Mouse (Mus musculus): ENCODE results near the gene Nub1. TPM values are rescaled to one million over a fixed set of nuclear protein-coding genes. Genes with fewer than 3 reads are reported as not detected.
A peak's percentile ranks its signal among the peaks of the same experiment; 100 is the strongest.

Nub1 gene
- polyA plus RNA-seq, 1 experiment from 2014 or later, result 27.1 TPM

GRCm38 (mm10) chr5:24651768-24652752, 33.3 kb upstream of the Nub1 start:
- WGBS, result 26% methylated on average over 25 of the region's 25 CpGs
- Histone ChIP-seq H3K9me3 (replicated peaks; ENCODE audit: control insufficient read depth, low read length) (no peaks in the 10 kb centered on the region), H3K27ac (ENCODE audit: low read length) (no peak overlapping the region), H3K36me3 (ENCODE audit: control insufficient read depth, insufficient read depth) (no peaks in the 10 kb centered on the region), H3K4me1 (ENCODE audit: control insufficient read depth, insufficient read depth, low read length) (no peaks in the 10 kb centered on the region; the same call in 1 of the 2 replicates), H3K4me2 (ENCODE audit: low read depth, low read length) (no peak overlapping the region), H3K27me3 (ENCODE audit: control insufficient read depth, insufficient read depth, low read length) (no peaks in the 10 kb centered on the region; the same call in 1 of the 2 replicates), H3K9ac (ENCODE audit: low read length) (no peak overlapping the region), H3K4me3 (ENCODE audit: low read length) (no peak overlapping the region)
- ATAC-seq (replicated peaks; ENCODE audit: extremely low read depth, insufficient read depth, low FRiP score), result peak; percentile 53; the same call in 1 of the 2 replicates

- Histone ChIP-seq H3K4me1 (ENCODE audit: control insufficient read depth, insufficient read depth, low read length) (no peaks in the 10 kb centered on the region; the same call in 1 of the 2 replicates), H3K9me3 (replicated peaks; ENCODE audit: control insufficient read depth, low read length) (no peaks in the 10 kb centered on the region), H3K9ac (ENCODE audit: low read length) (no peak overlapping the region), H3K27ac (ENCODE audit: low read length) (no peak overlapping the region), H3K4me3 (ENCODE audit: low read length) (no peak overlapping the region), H3K4me2 (ENCODE audit: low read depth, low read length) (no peak overlapping the region), H3K27me3 (ENCODE audit: control insufficient read depth, insufficient read depth, low read length) (no peaks in the 10 kb centered on the region; the same call in 1 of the 2 replicates), H3K36me3 (ENCODE audit: control insufficient read depth, insufficient read depth) (no peaks in the 10 kb centered on the region)
- 84% methylated on average over 5 of the region's 5 CpGs for WGBS
- no peak for ATAC-seq (replicated peaks; ENCODE audit: extremely low read depth, insufficient read depth, low FRiP score)
These were observed 32.6 kb upstream of the Nub1 start for GRCm38 (mm10) chr5:24652780-24653179.

DNA sequence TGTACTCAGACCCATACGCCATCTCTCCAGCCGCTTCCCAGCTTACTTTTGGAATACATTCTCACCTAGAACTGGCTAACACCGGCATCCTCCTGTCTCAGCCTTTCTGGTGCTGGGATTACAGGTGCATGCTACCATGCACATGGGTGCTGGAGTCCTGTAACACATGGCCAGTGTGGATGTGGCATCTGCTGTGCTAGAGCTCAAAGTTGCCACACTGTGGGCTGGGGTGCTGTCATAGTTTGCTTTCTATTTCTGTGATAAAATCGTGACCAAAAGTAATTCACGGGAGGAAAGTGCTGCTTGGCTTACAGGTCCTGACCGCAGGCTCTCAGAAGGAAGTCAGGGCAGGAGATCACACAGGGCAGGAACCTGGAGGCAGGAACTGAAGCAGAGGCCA, 30.8 kb upstream of the Nub1 start:
- WGBS, result 86% methylated on average over 6 of the region's 6 CpGs
- no peaks in the 10 kb centered on the region; the same call in 1 of the 2 replicates for H3K27me3 ChIP-seq (ENCODE audit: control insufficient read depth, insufficient read depth, low read length)
- no peak for ATAC-seq (replicated peaks; ENCODE audit: extremely low read depth, insufficient read depth, low FRiP score)
- H3K9me3 ChIP-seq (replicated peaks; ENCODE audit: control insufficient read depth, low read length), result no peaks in the 10 kb centered on the region
- H3K9ac ChIP-seq (ENCODE audit: low read length), result no peak overlapping the region
- H3K36me3 ChIP-seq (ENCODE audit: control insufficient read depth, insufficient read depth), result no peaks in the 10 kb centered on the region
- no peak overlapping the region for H3K4me2 ChIP-seq (ENCODE audit: low read depth, low read length)
- no peaks in the 10 kb centered on the region; the same call in 1 of the 2 replicates for H3K4me1 ChIP-seq (ENCODE audit: control insufficient read depth, insufficient read depth, low read length)
- no peak overlapping the region for H3K4me3 ChIP-seq (ENCODE audit: low read length)
- no peak overlapping the region for H3K27ac ChIP-seq (ENCODE audit: low read length)

DNA sequence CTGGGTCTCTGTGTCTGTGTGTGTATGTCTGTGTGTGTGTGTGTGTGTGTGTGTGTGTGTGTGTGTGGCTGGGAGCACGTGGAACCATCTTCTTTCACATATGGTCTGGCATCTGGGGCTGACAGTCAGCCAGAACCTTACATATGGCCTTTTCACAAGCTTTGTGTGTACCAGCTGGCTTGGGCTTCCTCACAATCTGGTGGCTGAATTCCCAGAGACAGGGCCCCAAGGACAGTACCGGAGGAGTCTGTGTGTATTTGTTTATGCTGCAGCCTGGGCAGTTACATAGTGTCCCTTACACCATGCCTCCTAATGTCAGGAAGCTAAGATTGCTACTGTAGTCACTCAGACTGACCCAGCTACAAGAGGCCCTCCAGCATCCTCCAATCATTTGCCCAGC, 28.2 kb upstream of the Nub1 start:
- H3K27ac ChIP-seq (ENCODE audit: low read length), result no peak overlapping the region
- no peak for ATAC-seq (replicated peaks; ENCODE audit: extremely low read depth, insufficient read depth, low FRiP score)
- WGBS, result 58% methylated on average over 2 of the region's 2 CpGs

GRCm38 (mm10) chr5:24659708-24660423, 25.5 kb upstream of the Nub1 start:
- H3K27ac ChIP-seq (ENCODE audit: low read length), result no peak overlapping the region
- 59% methylated on average over 3 of the region's 4 CpGs for WGBS
- H3K4me3 ChIP-seq (ENCODE audit: low read length), result no peak overlapping the region
- no peak overlapping the region for H3K9ac ChIP-seq (ENCODE audit: low read length)
- H3K4me1 ChIP-seq (ENCODE audit: control insufficient read depth, insufficient read depth, low read length), result no peaks in the 10 kb centered on the region; the same call in 1 of the 2 replicates
- no peaks in the 10 kb centered on the region for H3K36me3 ChIP-seq (ENCODE audit: control insufficient read depth, insufficient read depth)
- no peaks in the 10 kb centered on the region for H3K27me3 ChIP-seq (ENCODE audit: control insufficient read depth, insufficient read depth, low read length)
- ATAC-seq (replicated peaks; ENCODE audit: extremely low read depth, insufficient read depth, low FRiP score), result no peak
- no peak overlapping the region for H3K4me2 ChIP-seq (ENCODE audit: low read depth, low read length)
- no peaks in the 10 kb centered on the region for H3K9me3 ChIP-seq (replicated peaks; ENCODE audit: control insufficient read depth, low read length)

More for the DNA sequence above, 28.2 kb upstream of the Nub1 start:
- Histone ChIP-seq H3K4me1 (ENCODE audit: control insufficient read depth, insufficient read depth, low read length) (no peaks in the 10 kb centered on the region; the same call in 1 of the 2 replicates), H3K4me2 (ENCODE audit: low read depth, low read length) (no peak overlapping the region), H3K27me3 (ENCODE audit: control insufficient read depth, insufficient read depth, low read length) (no peaks in the 10 kb centered on the region), H3K4me3 (ENCODE audit: low read length) (no peak overlapping the region), H3K36me3 (ENCODE audit: control insufficient read depth, insufficient read depth) (no peaks in the 10 kb centered on the region), H3K9ac (ENCODE audit: low read length) (no peak overlapping the region), H3K9me3 (replicated peaks; ENCODE audit: control insufficient read depth, low read length) (no peaks in the 10 kb centered on the region)

GRCm38 (mm10) chr5:24661457-24661856, 23.9 kb upstream of the Nub1 start:
- no peak for ATAC-seq (replicated peaks; ENCODE audit: extremely low read depth, insufficient read depth, low FRiP score)
- Histone ChIP-seq H3K9me3 (replicated peaks; ENCODE audit: control insufficient read depth, low read length) (no peaks in the 10 kb centered on the region), H3K4me1 (ENCODE audit: control insufficient read depth, insufficient read depth, low read length) (no peaks in the 10 kb centered on the region), H3K27ac (ENCODE audit: low read length) (no peak overlapping the region), H3K4me3 (ENCODE audit: low read length) (no peak overlapping the region), H3K27me3 (ENCODE audit: control insufficient read depth, insufficient read depth, low read length) (no peaks in the 10 kb centered on the region), H3K9ac (ENCODE audit: low read length) (no peak overlapping the region), H3K36me3 (ENCODE audit: control insufficient read depth, insufficient read depth) (no peaks in the 10 kb centered on the region), H3K4me2 (ENCODE audit: low read depth, low read length) (no peak overlapping the region)
- 65% methylated on average over 6 of the region's 6 CpGs for WGBS

- Histone ChIP-seq H3K4me2 (ENCODE audit: low read depth, low read length) (no peak overlapping the region), H3K36me3 (ENCODE audit: control insufficient read depth, insufficient read depth) (no peaks in the 10 kb centered on the region), H3K9ac (ENCODE audit: low read length) (no peak overlapping the region), H3K4me3 (ENCODE audit: low read length) (no peak overlapping the region), H3K27ac (ENCODE audit: low read length) (no peak overlapping the region), H3K9me3 (replicated peaks; ENCODE audit: control insufficient read depth, low read length) (no peaks in the 10 kb centered on the region; the same call in 1 of the 2 replicates), H3K27me3 (ENCODE audit: control insufficient read depth, insufficient read depth, low read length) (no peaks in the 10 kb centered on the region), H3K4me1 (ENCODE audit: control insufficient read depth, insufficient read depth, low read length) (no peaks in the 10 kb centered on the region)
- ATAC-seq (replicated peaks; ENCODE audit: extremely low read depth, insufficient read depth, low FRiP score), result no peak
- 18% methylated on average over 4 of the region's 4 CpGs for WGBS
These were observed 11.1 kb upstream of the Nub1 start for GRCm38 (mm10) chr5:24674238-24674637.

DNA sequence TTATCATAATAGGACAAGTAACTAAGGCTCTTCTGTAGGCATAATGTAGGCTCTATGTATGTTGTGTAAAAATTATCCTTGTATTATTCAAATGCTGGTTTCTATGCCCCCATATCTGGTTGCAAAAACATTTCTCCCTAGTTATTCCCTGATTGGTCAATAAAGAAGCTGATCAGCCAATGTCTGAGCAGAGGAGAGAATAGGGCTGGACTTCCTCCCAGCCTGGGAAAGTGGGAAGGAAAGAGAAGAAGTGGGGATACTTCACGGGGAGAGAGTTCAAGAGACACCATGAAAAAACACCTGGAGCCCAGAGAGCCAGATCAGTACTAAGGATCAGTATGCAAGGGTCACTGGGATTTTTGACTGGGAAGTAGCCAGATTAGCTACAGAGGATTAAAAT, 3.9 kb upstream of the Nub1 start:
- Histone ChIP-seq H3K36me3 (ENCODE audit: control insufficient read depth, insufficient read depth) (no peaks in the 10 kb centered on the region), H3K4me2 (ENCODE audit: low read depth, low read length) (no peak overlapping the region), H3K27ac (ENCODE audit: low read length) (no peak overlapping the region), H3K27me3 (ENCODE audit: control insufficient read depth, insufficient read depth, low read length) (no peaks in the 10 kb centered on the region), H3K9me3 (replicated peaks; ENCODE audit: control insufficient read depth, low read length) (no peaks in the 10 kb centered on the region; the same call in 1 of the 2 replicates), H3K4me1 (ENCODE audit: control insufficient read depth, insufficient read depth, low read length) (peaks cover 7% of the 10 kb centered on the region), H3K4me3 (ENCODE audit: low read length) (no peak overlapping the region), H3K9ac (ENCODE audit: low read length) (no peak overlapping the region)
- ATAC-seq (replicated peaks; ENCODE audit: extremely low read depth, insufficient read depth, low FRiP score), result no peak
- 52% methylated on average over 1 of the region's 1 CpGs for WGBS

Measured in heart, embryonic 16.5 days (tissue).